Mouse (Mus musculus) 416B (cell line): ENCODE data around the gene I830077J02Rik.

Experiments used
- DNase-seq: peaks from one replicate; pipeline ENCODE4 v3.0.0; 2011; ENCODE audit warnings: low read depth

Gene I830077J02Rik

GRCm38 (mm10) chr3:105893941-105894391 is 38.5 kb downstream of the I830077J02Rik start:
- DNase-seq = peak; percentile 85

DNA sequence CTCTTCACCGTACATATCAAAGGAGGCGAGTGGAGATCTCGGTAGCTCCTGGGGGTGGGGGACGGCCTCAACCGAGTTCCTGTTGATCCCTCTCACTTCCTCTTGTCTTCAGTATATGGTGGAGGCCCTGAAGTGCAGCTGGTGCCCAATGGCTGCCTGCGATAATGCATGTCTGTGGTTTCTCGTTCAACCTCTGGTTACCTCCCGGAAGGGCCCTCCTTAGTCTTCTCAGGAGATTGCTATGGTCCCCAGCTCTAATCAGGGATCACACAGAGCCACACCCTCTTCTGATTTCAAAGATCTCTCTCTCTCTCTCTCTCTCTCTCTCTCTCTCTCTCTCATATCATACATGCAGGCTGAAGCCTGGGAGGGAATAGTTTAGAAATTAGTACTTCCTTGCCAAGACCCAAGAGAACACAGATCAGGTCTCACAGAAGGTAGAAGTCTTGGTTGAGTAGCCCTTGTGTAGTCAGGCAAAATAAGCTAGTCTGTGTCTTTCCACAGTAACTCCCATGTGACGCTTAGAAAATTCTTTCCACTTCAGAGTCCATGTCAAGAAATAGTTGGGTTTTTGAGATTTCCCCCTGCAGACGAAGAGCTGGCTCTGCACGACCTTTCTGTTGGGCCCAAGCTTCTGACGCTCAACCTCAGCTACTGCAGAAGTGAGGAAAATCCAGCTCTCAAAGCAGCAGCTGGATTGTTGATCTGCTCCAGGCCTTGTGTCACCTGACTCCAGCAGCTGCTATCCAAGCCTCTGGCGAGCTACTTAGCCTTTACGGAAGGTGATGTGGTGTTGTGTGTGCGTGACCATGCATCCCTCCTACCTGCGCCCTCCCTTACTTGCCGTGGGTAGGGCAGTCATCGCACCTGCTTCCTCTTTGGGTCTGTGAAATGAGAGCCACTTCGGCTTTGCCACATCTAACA is 39.6 kb downstream of the I830077J02Rik start:
- DNase-seq = peak; percentile 95

DNA sequence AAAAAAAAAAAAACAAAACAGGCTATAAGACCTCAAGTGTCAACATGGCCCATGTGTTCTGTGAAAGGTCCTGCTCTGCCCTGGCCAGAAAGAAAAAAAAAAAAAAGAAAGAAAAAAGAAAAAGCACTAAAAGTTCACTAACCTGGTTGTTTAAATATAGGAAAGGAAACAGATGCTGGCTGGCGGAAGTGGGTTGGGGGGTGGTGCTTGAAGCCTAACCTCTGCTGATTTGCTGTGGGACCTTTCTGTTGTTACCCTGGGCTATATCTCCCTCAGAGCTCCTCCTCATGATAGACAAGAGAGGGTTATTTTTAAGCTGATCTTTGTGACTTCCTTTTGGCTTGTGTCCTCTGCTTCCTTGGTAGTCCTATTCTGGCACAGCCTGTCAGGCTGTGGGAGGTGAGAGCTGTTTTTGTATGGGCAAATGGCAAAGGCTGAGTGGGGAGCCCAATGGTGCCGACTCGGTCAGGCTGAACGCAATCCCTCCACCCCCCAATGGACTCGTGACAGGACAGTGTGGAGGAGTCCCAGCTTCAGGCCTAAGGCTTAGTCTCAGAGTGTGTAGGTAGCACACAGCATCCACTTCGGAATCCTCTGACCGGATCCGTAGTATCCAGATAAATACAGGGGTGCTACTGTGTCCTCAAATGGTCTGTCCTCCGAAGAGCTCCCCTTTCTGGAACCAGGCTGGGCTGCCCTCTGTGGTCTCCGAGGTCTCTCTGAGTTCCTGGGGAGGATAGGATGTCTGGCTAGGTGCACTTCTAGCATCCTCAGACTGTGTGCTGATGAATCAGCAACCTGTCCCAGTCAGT is 40.5 kb downstream of the I830077J02Rik start:
- peak; percentile 93 for DNase-seq

- peak; percentile 40 for DNase-seq
Observed at GRCm38 (mm10) chr3:105891141-105891540, 41.3 kb downstream of the I830077J02Rik start.

DNA sequence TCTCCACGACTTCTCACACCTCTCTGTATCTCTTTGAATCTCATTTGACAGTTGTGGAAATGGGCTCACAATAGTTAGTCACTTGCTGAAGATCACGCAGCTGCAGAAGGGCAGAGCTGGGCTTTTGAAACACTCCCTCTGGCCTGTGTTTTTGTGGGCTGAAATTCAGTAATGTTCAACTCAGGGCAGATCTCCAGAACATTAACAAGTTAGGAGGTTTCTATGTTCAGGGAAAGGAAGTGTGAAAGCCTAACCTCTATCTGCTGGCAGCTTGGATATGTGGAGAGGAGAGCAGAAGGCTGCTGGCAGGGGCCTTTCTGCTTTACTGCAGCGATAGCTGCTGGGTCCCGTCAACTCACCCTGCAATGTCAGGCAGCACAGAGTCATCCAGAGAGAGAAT is 42.2 kb downstream of the I830077J02Rik start:
- no peak for DNase-seq

DNA sequence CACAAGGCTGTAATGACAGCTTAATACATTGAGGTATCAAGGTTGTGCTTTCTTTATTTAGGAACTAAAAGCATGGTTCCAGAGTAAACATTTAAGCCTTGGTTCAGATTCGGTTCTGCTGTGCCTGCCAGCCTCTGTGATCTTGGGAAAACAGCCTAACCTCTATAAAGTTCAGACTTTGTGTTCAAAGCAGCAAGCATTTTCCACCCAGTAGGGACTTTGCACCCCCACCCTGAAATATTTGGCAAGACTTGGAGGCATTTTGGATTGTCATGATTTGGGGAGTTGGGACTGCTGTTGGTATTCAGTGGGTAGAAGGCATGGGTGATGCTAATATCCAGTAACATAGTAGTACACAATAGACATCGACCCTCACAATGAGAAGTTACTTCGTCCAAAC is 43.5 kb downstream of the I830077J02Rik start:
- no peak for DNase-seq

- DNase-seq = no peak
Observed at GRCm38 (mm10) chr3:105883111-105883510, 49.4 kb downstream of the I830077J02Rik start.

GRCm38 (mm10) chr3:105882105-105882504 is 50.4 kb downstream of the I830077J02Rik start:
- DNase-seq = no peak

DNA sequence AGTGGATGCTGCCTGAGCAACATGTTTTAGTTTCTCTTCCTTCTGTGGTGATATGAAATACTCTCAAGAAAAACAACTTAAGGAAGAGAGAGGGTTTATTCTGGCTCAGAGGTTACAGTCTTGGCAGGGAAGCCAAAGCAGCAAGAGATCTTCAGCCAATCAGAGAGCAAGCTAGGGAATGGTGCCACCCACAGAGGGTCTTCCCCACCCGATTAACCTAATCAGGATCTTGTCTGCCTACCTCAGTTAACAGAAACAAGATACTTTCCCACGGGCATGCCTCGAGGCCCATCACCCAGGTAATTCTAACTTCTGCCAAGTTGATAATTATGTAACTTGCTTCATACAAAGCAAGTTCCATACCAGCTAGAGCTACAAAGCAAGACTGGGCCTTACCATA is 52.0 kb downstream of the I830077J02Rik start:
- DNase-seq = no peak

GRCm38 (mm10) chr3:105878751-105879150 is 53.7 kb downstream of the I830077J02Rik start:
- DNase-seq = no peak

- DNase-seq = no peak
Observed at GRCm38 (mm10) chr3:105877919-105878318, 54.5 kb downstream of the I830077J02Rik start.

DNA sequence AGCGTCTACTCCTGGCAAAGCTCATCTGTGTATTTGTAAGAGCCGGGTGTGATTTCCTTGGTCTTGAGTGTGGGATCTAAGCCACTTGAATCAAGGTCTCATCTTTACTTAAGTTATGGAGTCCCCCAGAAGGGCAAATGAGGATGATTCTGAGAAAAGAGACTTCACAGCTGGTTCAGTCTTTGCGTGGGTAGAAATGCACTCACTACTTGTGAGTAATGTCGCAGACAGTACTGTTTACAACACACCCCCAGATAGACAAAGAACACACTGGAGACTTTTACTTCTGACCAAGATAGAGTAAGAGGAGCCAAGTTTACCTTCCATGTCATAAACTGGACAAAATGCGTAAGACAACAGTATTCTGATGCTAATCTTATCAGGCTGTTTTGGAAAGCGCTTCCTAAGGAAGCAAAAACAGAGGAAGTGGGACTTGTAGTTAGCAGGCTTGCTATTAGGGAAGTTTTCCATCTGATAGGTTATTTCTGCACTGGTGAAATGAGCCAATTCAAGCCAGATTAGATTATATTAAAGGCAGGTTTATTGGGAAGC is 55.1 kb downstream of the I830077J02Rik start:
- DNase-seq = no peak

DNA sequence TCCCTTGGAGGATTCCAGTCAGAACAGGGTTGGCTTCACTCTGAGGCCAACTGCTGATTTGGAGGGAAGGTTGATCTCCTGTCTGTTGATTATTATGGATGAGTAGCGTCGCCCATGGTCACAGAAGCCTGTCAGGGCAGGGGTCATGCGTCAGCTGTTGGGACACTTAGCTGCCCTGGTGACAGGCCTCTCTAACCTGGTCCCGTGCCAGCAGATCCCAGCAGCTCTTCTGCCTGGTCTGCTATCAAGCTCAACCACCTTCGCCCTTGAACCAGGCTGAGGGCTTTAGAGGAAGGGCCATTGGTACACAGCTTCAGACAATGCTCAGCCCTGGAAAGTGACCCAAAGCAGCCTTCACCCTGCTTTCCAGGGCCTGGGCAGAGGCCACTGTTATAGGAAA is 56.4 kb downstream of the I830077J02Rik start:
- DNase-seq = no peak
